Mouse (Mus musculus): ENCODE results near the gene Mttp. TPM values are rescaled to one million over a fixed set of nuclear protein-coding genes. Genes with fewer than 3 reads are reported as not detected.
A peak's percentile ranks its signal among the peaks of the same experiment; 100 is the strongest.

Mttp gene
- polyA plus RNA-seq, 1 experiment from 2014 or later, result 6.2 TPM

- Histone ChIP-seq H3K4me1 (no peaks in the 10 kb centered on the region), H3K9me3 (no peaks in the 10 kb centered on the region), H3K27me3 (no peaks in the 10 kb centered on the region), H3K36me3 (no peaks in the 10 kb centered on the region), H3K27ac (no peak overlapping the region), H3K9ac (no peak overlapping the region), H3K4me3 (no peak overlapping the region), H3K4me2 (no peak overlapping the region)
- no peak for ATAC-seq (ENCODE audit: insufficient number of reproducible peaks, low FRiP score, low TSS enrichment, low read depth)
- 61% methylated on average over 9 of the region's 9 CpGs for WGBS
These were observed 13.6 kb downstream of the Mttp start for GRCm38 (mm10) chr3:138131168-138131567.

DNA sequence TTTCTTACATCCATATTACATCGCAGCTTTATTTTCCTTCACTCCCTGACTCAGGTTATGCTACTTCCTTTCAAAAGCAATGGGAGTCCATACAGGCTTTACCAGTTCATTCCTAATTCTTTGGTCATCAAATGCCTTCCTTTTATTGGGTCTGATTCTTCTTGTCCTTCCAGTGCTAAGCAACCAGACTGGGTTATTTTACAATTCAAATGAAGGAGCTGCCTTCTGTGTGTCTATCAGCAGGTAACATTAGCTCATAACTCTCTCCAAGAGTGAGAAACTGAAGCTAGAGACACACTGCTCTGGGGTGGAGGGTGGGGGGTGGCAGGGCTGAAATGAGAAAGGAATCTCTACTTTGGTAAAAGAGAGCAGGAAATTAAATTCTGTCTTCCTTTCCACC lies 14.1 kb downstream of the Mttp start:
- no peak overlapping the region for H3K27ac ChIP-seq
- no peak overlapping the region for H3K4me3 ChIP-seq
- H3K36me3 ChIP-seq, result no peaks in the 10 kb centered on the region
- H3K4me2 ChIP-seq, result no peak overlapping the region
- WGBS, result 60% methylated on average over 1 of the region's 1 CpGs
- H3K9ac ChIP-seq, result no peak overlapping the region
- ATAC-seq (ENCODE audit: insufficient number of reproducible peaks, low FRiP score, low TSS enrichment, low read depth), result no peak
- no peaks in the 10 kb centered on the region for H3K27me3 ChIP-seq
- no peaks in the 10 kb centered on the region for H3K9me3 ChIP-seq
- H3K4me1 ChIP-seq, result no peaks in the 10 kb centered on the region

DNA sequence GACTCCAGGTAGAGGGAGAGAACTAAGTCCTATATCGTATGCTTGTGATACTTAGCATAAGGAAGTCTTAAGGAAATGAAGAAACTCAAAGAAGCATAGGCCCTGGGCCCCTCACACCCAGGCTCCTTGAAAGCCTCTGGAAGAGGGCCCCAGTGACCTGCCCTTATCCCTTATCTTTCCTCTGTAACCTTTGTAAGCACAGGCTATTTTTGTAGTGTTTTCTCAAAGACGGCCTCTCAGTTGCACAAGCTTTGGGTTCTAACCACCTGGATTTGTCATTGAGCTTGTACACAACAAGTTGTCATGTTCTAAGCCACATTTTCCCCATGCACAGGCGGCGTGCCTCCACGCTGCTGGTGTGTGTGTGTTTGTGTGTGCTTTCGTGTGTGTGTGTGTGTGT lies 15.7 kb downstream of the Mttp start:
- 91% methylated on average over 6 of the region's 6 CpGs for WGBS
- Histone ChIP-seq H3K9me3 (no peaks in the 10 kb centered on the region), H3K9ac (no peak overlapping the region), H3K4me2 (no peak overlapping the region), H3K4me3 (no peak overlapping the region), H3K27ac (no peak overlapping the region), H3K27me3 (no peaks in the 10 kb centered on the region), H3K36me3 (no peaks in the 10 kb centered on the region), H3K4me1 (no peaks in the 10 kb centered on the region)
- no peak for ATAC-seq (ENCODE audit: insufficient number of reproducible peaks, low FRiP score, low TSS enrichment, low read depth)

DNA sequence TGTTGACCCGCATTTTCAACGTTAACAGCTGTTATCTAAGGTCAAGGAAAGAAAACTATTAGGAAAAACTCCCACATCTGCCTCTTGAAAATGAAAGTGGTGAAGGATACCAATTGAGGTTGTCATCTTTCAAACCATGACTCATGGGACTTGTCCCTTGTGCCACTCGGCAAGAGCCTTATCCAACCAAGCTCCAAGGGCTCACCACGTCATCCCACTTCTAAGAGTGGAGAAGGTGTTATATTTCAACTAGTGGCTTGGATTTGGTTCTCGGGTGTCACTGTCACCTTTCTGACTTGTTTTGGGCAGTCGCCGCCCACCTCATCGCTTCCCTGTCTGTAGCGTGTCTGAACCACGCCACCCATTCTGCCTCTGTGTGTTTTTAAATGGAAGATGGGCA lies 20.9 kb downstream of the Mttp start:
- no peak overlapping the region for H3K27ac ChIP-seq
- no peak overlapping the region for H3K9ac ChIP-seq
- no peak for ATAC-seq (ENCODE audit: insufficient number of reproducible peaks, low FRiP score, low TSS enrichment, low read depth)
- no peak overlapping the region for H3K4me3 ChIP-seq
- no peaks in the 10 kb centered on the region for H3K9me3 ChIP-seq
- H3K36me3 ChIP-seq, result no peaks in the 10 kb centered on the region
- H3K4me1 ChIP-seq, result no peaks in the 10 kb centered on the region
- H3K27me3 ChIP-seq, result no peaks in the 10 kb centered on the region
- WGBS, result 76% methylated on average over 10 of the region's 10 CpGs
- H3K4me2 ChIP-seq, result no peak overlapping the region

- 94% methylated on average over 2 of the region's 2 CpGs for WGBS
These were observed 23.3 kb downstream of the Mttp start for GRCm38 (mm10) chr3:138121461-138121860.

GRCm38 (mm10) chr3:138119444-138120105 lies 25.2 kb downstream of the Mttp start:
- WGBS, result 91% methylated on average over 16 of the region's 16 CpGs
- no peaks in the 10 kb centered on the region for H3K36me3 ChIP-seq
- H3K27me3 ChIP-seq, result no peaks in the 10 kb centered on the region
- no peaks in the 10 kb centered on the region for H3K4me1 ChIP-seq
- no peaks in the 10 kb centered on the region for H3K9me3 ChIP-seq
- no peak overlapping the region for H3K4me3 ChIP-seq
- ATAC-seq (ENCODE audit: insufficient number of reproducible peaks, low FRiP score, low TSS enrichment, low read depth), result peak; percentile 72; the same call in 1 of the 2 replicates
- H3K4me2 ChIP-seq, result no peak overlapping the region
- H3K27ac ChIP-seq, result no peak overlapping the region
- no peak overlapping the region for H3K9ac ChIP-seq

More at GRCm38 (mm10) chr3:138121461-138121860, 23.3 kb downstream of the Mttp start:
- H3K4me3 ChIP-seq, result no peak overlapping the region
- no peak overlapping the region for H3K9ac ChIP-seq
- H3K9me3 ChIP-seq, result no peaks in the 10 kb centered on the region
- no peak for ATAC-seq (ENCODE audit: insufficient number of reproducible peaks, low FRiP score, low TSS enrichment, low read depth)
- no peaks in the 10 kb centered on the region for H3K36me3 ChIP-seq
- H3K27me3 ChIP-seq, result no peaks in the 10 kb centered on the region
- no peak overlapping the region for H3K27ac ChIP-seq
- H3K4me1 ChIP-seq, result no peaks in the 10 kb centered on the region
- no peak overlapping the region for H3K4me2 ChIP-seq

GRCm38 (mm10) chr3:138118831-138119230 lies 25.9 kb downstream of the Mttp start:
- 62% methylated on average over 14 of the region's 14 CpGs for WGBS
- Histone ChIP-seq H3K9me3 (no peaks in the 10 kb centered on the region), H3K4me3 (no peak overlapping the region), H3K9ac (no peak overlapping the region), H3K27ac (no peak overlapping the region), H3K27me3 (no peaks in the 10 kb centered on the region), H3K4me1 (no peaks in the 10 kb centered on the region), H3K36me3 (no peaks in the 10 kb centered on the region), H3K4me2 (no peak overlapping the region)
- no peak for ATAC-seq (ENCODE audit: insufficient number of reproducible peaks, low FRiP score, low TSS enrichment, low read depth)

- no peak for ATAC-seq (ENCODE audit: insufficient number of reproducible peaks, low FRiP score, low TSS enrichment, low read depth)
- WGBS, result 67% methylated on average over 6 of the region's 6 CpGs
These were observed 26.4 kb downstream of the Mttp start for GRCm38 (mm10) chr3:138118392-138118791.

DNA sequence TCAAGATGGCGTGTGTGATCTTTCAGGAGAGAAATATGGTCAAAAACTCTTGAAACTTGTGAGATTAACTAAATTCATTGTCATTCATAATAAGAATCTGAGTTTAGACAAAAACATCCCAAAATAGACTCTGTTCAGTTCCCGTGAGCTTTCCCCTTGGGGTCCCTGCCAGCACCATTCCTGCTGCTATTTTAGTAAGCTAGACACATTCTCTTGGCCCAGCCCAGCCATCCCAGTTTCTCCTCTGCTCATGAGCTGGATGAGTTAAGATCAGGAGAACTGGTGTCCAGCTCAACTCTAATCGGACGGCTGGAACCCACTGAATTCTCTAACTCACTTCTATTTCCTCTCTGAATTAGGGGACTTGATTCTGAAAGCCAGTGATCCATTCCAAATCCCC lies 27.9 kb downstream of the Mttp start:
- Histone ChIP-seq H3K4me3 (no peak overlapping the region), H3K4me1 (no peaks in the 10 kb centered on the region), H3K27me3 (no peaks in the 10 kb centered on the region), H3K9me3 (no peaks in the 10 kb centered on the region), H3K4me2 (no peak overlapping the region), H3K27ac (no peak overlapping the region), H3K9ac (no peak overlapping the region), H3K36me3 (no peaks in the 10 kb centered on the region)
- no peak for ATAC-seq (ENCODE audit: insufficient number of reproducible peaks, low FRiP score, low TSS enrichment, low read depth)
- 94% methylated on average over 4 of the region's 4 CpGs for WGBS

More at GRCm38 (mm10) chr3:138118392-138118791, 26.4 kb downstream of the Mttp start:
- Histone ChIP-seq H3K4me2 (no peak overlapping the region), H3K27ac (no peak overlapping the region), H3K9ac (no peak overlapping the region), H3K4me1 (no peaks in the 10 kb centered on the region), H3K27me3 (no peaks in the 10 kb centered on the region), H3K4me3 (no peak overlapping the region), H3K36me3 (no peaks in the 10 kb centered on the region), H3K9me3 (no peaks in the 10 kb centered on the region)

DNA sequence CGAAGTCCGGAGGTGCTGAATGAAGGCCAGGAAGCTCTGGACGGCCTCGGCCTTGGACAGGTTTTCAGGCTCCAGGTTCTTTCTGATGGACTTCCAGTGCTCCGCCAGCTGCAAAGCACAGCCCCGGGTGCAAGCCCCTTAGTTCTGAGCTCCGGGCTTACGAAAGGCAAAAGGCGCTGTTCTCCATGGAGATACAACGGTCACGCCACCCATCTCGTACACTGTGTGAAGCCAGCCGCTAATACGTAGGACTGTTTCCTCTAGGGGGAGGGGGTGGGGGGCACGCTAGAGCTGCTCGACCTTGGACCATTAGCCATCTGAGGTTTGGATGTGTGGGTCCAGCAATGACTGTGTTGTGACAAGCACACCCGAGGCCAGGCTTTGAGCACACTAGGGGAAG lies 30.7 kb downstream of the Mttp start:
- 82% methylated on average over 17 of the region's 17 CpGs for WGBS
- Histone ChIP-seq H3K27me3 (no peaks in the 10 kb centered on the region), H3K9ac (no peak overlapping the region), H3K4me2 (no peak overlapping the region), H3K27ac (no peak overlapping the region), H3K9me3 (no peaks in the 10 kb centered on the region), H3K4me1 (no peaks in the 10 kb centered on the region), H3K4me3 (no peak overlapping the region), H3K36me3 (no peaks in the 10 kb centered on the region)
- no peak for ATAC-seq (ENCODE audit: insufficient number of reproducible peaks, low FRiP score, low TSS enrichment, low read depth)

DNA sequence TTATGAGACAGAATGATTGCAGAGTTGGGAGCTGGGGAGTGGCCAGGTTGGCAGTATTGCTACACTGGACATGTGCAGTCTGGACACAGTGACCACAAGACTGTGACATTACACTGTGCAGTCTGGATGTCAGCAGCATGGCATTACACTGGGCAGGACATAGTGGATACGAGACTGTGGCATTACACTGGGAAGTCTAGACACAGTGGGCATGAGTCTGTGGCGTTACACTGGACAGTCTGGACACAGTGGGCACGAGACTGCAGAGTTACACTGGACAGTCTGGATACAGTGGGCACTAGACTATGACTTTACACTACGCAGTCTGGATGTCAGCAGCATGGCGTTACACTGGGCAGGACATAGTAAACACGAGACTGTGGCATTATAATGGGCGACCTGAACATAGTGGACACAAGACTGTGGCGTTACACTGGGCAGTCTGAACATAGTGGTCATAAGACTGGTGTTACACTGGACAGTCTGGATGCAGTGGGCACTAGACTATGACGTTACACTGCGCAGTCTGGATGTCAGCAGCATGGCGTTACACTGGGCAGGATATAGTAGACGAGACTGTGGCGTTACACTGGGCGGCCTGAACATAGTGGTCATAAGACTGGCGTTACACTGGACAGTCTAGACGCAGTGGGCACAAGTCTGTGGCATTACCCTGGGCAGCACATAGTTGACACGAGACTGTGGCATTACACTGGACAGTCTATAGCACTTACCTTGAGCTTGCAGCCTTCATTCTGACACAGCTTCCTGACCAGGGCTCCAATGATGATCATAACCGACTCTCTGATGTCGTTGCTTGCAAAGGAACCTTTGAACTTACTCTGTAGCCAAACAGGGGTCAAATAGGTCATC lies 33.6 kb downstream of the Mttp start:
- Histone ChIP-seq H3K9ac (no peak overlapping the region), H3K36me3 (no peaks in the 10 kb centered on the region), H3K27me3 (no peaks in the 10 kb centered on the region), H3K4me2 (no peak overlapping the region), H3K4me1 (no peaks in the 10 kb centered on the region), H3K27ac (no peak overlapping the region), H3K9me3 (no peaks in the 10 kb centered on the region), H3K4me3 (no peak overlapping the region)
- ATAC-seq (ENCODE audit: insufficient number of reproducible peaks, low FRiP score, low TSS enrichment, low read depth), result 0 out of 2 replicates have a peak, but pooled peaks have one; percentile 55
- 91% methylated on average over 19 of the region's 19 CpGs for WGBS

DNA sequence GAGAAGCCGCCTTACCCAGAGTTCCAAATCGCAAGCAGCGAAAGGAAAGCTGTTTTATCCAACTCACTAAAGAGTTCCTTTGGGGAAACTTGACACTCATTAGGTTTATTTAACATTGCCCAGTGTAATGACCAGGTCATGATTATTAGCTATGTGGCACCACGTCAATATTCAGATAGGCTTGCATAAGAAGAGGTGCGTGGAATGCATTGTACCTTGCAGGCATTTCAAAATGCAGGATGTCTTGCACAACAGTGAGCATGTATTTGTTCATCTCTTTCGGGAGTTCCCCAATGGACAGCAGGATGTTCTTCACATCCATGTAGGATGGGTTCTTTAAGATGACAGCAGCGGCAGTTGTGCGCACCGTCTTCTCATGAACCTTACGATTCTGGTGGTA lies 37.9 kb downstream of the Mttp start:
- 89% methylated on average over 10 of the region's 10 CpGs for WGBS
- no peak overlapping the region for H3K4me2 ChIP-seq
- no peaks in the 10 kb centered on the region for H3K36me3 ChIP-seq
- no peaks in the 10 kb centered on the region for H3K4me1 ChIP-seq
- no peaks in the 10 kb centered on the region for H3K9me3 ChIP-seq
- H3K27ac ChIP-seq, result no peak overlapping the region
- H3K4me3 ChIP-seq, result no peak overlapping the region
- no peak for ATAC-seq (ENCODE audit: insufficient number of reproducible peaks, low FRiP score, low TSS enrichment, low read depth)
- H3K27me3 ChIP-seq, result no peaks in the 10 kb centered on the region
- H3K9ac ChIP-seq, result no peak overlapping the region
